Mouse (Mus musculus) MN1 (cell line): ENCODE results near the gene Syt7.

Source experiments
- DNase-seq: peaks from one replicate; pipeline ENCODE4 v3.0.0-alpha.2; 2016; ENCODE audit warnings: low spot score

Gene Syt7

DNA sequence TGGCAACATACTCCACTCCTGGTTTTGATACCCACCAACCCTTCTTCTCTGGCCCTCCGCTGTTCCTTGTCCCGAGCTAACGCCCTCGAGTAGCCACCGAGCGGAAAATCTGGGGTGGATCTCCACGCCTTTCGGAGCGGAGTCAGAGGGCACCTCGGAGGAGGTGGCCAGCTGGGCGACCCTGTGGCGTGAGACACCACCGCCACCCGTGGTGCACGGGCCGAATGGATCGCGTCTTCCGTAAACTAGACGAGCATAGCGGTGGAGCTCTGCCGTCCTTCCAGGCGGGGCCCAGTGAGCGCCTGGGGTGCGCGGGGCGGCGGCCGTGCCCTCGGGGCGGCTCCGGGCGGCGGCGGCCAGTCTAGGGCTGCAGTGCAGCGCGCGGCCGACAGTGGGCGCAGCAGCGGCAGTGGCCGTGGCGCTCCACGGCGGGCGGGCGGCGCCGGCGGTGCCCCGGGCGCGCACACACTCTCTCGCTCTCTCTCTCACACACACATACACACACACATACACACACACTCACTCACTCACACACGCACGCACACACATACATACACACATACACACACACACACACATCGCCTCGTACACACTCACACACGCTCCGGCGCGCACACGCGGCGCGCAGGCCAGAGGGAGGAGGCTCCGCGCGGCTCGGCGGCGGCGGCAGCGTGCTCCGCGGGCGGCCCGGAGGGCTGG is at the start of gene Syt7:
Syt7 (plus strand) TSS at position 476 of the 699 bp plus-strand sequence.
- DNase-seq, result peak; percentile 96

GRCm38 (mm10) chr19:10339271-10339670 is 49.6 kb upstream of the Syt7 start:
- DNase-seq, result no peak

DNA sequence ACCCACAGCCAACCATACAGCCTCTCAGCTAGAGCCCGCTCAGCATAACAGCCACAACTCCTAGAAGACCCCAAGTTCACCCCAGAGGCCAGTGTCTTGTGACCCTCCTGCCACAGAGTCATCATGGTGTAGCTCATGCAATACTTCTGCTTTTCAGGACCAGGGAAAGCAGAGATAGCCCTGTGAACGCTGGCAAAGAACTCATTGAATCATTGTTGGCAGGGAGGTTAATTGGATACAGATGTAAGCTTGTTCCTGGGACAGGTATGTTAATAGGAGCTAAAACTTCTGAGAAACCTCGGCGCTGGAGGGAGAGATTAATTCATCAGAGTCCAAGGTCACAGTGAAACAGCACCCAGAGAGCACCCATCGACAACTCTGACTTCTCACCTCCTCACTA is 48.2 kb upstream of the Syt7 start:
- DNase-seq, result no peak

GRCm38 (mm10) chr19:10341152-10341551 is 47.7 kb upstream of the Syt7 start:
- DNase-seq, result peak; percentile 80

GRCm38 (mm10) chr19:10341817-10342439 is 47.0 kb upstream of the Syt7 start:
- peak; percentile 69 for DNase-seq

GRCm38 (mm10) chr19:10343866-10344265 is 45.0 kb upstream of the Syt7 start:
- DNase-seq, result no peak

GRCm38 (mm10) chr19:10345696-10346095 is 43.2 kb upstream of the Syt7 start:
- no peak for DNase-seq

GRCm38 (mm10) chr19:10347628-10348273 is 41.1 kb upstream of the Syt7 start:
- no peak for DNase-seq

GRCm38 (mm10) chr19:10352218-10352617 is 36.7 kb upstream of the Syt7 start:
- DNase-seq, result no peak

DNA sequence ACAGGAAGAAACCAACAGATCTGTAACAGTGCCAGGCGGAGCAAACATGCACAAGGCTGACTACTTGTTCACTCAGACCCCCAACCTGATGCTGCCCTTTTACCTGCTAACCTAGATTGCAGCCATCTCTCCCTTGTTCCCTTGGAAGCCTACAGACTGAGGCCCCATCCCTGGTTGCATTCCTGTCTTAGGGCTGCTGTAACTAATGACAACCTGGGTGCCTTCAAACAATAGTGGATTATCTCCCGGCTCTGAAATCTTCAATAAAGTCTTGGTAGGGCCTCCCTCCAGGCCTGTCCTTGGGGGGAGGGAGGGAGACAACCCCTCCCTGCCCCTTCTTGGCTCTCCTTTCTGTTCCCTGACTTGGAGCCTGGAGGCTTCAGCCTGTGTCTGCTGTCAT is 34.1 kb upstream of the Syt7 start:
- DNase-seq, result no peak

DNA sequence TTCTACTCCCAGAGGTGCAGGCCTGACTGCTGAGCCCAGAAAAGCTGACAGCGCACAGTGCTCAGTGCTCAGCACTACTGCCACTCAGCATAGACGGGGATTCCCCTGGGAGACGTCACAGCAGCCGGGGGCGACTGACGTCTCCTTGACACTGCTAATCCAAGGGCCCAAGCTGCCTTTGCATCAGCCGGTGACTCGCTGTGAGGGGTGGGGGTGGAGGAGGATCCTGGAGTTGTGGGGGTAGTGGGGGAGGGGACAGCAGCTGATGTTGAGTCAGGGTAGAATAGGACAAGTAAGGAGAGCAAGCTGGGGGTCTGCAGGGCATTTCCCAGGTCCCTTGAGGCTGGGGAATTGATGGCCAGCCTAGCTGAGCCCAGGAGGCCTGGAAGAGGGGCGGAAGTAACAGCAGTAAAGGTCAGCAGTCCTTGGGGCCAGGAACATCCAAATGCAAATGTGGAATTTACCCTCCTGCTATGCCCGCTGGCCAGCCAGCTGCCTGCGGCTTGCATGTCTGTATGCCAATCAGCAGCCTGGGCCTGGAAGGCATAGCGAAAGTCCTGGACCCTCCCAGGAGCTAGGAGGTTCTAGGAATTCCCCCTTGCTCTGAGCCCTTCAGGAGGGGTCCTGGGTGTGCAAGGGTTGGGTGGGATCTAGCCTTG is 31.9 kb upstream of the Syt7 start:
- DNase-seq, result peak; percentile 24

- no peak for DNase-seq
These were observed 29.6 kb upstream of the Syt7 start for GRCm38 (mm10) chr19:10359105-10359946.

DNA sequence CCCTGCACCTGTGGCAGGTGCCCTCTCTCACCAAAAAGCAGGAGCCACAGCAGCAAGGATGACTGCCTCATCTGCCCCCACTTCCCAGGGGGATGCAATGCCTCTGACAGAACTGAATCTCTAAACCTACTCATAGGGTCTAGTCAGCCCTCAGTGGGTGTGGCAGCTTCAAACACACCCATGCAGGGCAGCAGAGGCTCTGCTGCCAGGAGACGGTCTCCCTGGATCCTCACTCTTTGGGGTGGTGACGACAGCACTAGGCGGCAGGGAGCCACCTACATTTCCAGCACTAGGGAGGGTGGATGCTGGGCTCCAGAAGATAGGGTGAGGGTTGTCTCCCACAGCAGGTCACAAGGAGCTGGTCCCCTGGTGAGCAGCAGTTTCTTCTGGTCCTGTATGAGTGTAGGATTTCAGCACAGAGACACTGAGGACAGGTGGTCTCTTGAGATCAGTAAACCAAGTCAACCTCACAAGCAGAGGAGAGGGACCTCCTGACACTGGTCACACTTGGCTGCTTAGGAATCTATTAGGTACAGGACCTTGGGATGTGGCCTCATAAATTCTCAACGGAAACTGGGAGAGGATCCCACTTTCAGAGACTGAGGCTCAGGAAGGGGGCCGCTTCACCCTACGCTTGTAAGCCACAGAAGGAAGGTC is 26.3 kb upstream of the Syt7 start:
- no peak for DNase-seq

DNA sequence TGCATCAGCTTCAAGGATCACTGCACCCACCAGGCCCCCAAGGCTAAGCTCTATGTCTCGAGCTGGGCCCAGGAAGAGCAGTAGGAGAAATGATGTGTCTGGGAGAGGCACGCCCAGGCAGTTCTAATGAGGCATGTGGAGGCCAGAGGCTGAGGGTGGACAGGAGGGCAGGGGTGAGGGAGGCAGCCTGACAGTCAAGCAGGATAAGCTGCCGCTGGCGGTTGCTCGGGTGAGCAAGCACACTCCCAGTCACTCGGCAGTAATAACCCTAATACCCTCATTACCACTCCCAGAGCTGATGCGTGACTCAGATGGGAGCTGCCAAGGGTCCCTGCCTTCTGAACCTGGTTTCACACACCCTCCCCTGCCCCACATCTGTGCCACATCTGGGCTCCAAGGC is 25.0 kb upstream of the Syt7 start:
- peak; percentile 39 for DNase-seq

- no peak for DNase-seq
These were observed 22.6 kb upstream of the Syt7 start for GRCm38 (mm10) chr19:10366116-10366845.

DNA sequence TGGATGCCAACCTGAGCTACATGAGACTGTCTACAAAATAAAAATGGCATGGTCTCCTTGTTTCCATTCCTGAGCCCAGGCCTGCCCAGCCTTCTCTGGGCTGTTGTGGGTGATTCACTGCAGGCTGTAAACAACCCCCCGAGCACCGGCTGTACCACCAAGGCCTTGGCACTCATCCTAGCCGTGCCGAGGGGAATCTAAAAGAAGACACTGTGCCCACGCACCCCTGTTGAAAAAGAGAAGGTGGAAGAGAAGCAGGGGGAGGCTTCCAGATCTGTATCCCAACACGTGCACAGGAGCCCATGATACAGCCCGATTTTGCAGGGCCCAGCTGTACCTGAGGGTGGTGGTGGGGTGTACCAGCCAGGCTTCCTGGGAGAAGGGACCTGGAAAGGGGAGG is 21.1 kb upstream of the Syt7 start:
- DNase-seq, result no peak

- DNase-seq, result no peak
These were observed 19.0 kb upstream of the Syt7 start for GRCm38 (mm10) chr19:10369936-10370335.

GRCm38 (mm10) chr19:10373191-10373590 is 15.7 kb upstream of the Syt7 start:
- DNase-seq, result no peak

DNA sequence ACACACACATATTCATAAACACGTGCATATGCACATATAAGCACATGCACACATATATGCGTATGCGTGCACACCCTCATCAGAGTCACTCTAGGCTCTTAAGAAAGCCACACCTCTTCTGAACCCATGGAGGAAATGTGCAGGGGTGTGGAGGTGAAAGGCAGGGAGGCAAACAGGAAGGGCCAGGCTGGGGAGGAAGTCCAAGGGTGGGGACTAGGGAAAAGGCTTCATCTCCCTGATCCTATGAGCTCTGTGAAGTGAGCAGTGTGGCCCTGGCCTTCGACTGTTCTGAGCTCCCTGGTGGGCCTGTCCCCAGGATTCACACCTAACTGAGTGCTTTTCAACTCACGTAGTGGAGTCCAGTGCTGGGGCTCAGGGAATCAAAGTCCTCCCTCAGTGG is 13.6 kb upstream of the Syt7 start:
- DNase-seq, result no peak

GRCm38 (mm10) chr19:10379978-10380377 is 8.9 kb upstream of the Syt7 start:
- DNase-seq, result no peak

DNA sequence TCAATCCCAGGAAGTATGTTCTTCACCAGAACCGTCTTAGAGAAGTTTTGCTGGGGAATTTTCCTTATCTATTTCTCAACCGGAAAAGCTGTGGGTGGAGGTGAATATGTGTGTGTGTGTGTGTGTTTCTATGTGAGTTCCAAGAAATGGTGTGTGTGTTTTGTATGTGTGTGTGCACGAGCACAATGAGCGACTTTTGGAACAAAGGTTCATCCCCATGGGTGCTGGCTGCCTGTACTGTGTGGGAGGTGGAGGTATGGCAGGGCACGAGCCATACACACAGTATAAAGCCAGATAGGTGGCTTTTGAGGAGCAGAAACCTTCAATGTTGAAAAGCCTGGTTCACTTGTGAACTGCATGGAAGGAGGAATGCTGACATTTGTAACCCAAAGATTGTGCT is 1.2 kb upstream of the Syt7 start:
- no peak for DNase-seq
